Mouse (Mus musculus) myocyte (in vitro differentiated cells): ENCODE measurements around the gene Rab11a.
"Not testable (repeated sequence)": the region's sequence is repeated elsewhere in the genome, so short reads cannot be mapped to it uniquely, and the experiment has no call there.

ENCODE experiments used
- CEBPB ChIP-seq: IDR thresholded peaks from 2 replicates; pipeline ENCODE4 v1.6.1; 2011; ENCODE audit warnings: mild to moderate bottlenecking, moderate library complexity; ENCODE audit not compliant: poor library complexity, insufficient read depth, severe bottlenecking
- E2F4 ChIP-seq: IDR thresholded peaks from one replicate; pipeline ENCODE4 v1.6.1; 2011; ENCODE audit warnings: mild to moderate bottlenecking, control low read depth, moderate library complexity; ENCODE audit not compliant: insufficient read depth
- MAX ChIP-seq: IDR thresholded peaks from one replicate; pipeline ENCODE4 v1.6.1; 2011; ENCODE audit warnings: low read depth, mild to moderate bottlenecking, control low read depth
- MYOD1 ChIP-seq, 3 experiments: IDR thresholded peaks; one replicate each; pipeline ENCODE4 v1.6.1; 2011; ENCODE audit warnings: control low read depth in 2 of 3, low read depth in 2 of 3, mild to moderate bottlenecking in 2 of 3, moderate library complexity in 1 of 3; ENCODE audit not compliant: insufficient read length in 2 of 3, control insufficient read depth in 1 of 3
- MYOG ChIP-seq, 3 experiments: IDR thresholded peaks; one replicate each; pipeline ENCODE4 v1.6.1; 2011; ENCODE audit warnings: control low read depth in 2 of 3, low read depth in 2 of 3, mild to moderate bottlenecking in 2 of 3; ENCODE audit not compliant: insufficient read length in 2 of 3, control insufficient read depth in 1 of 3, insufficient read depth in 1 of 3
- POLR2A ChIP-seq: IDR thresholded peaks from one replicate; pipeline ENCODE4 v1.6.1; 2011; ENCODE audit warnings: low read depth, mild to moderate bottlenecking, control low read depth, moderate library complexity; ENCODE audit not compliant: insufficient read length
- POLR2AphosphoS2 ChIP-seq: IDR thresholded peaks from one replicate; pipeline ENCODE4 v1.6.1; 2011; ENCODE audit warnings: low read depth, control low read depth; ENCODE audit not compliant: insufficient read length
- REST ChIP-seq: IDR thresholded peaks from one replicate; pipeline ENCODE4 v1.6.1; 2011; ENCODE audit warnings: mild to moderate bottlenecking, control low read depth, moderate library complexity; ENCODE audit not compliant: insufficient read depth, insufficient read length
- TCF12 ChIP-seq: IDR thresholded peaks from one replicate; pipeline ENCODE4 v1.6.1; 2011; ENCODE audit warnings: mild to moderate bottlenecking, control low read depth; ENCODE audit not compliant: poor library complexity, insufficient read depth, severe bottlenecking
- TCF3 ChIP-seq: IDR thresholded peaks from one replicate; pipeline ENCODE4 v1.6.1; 2011; ENCODE audit warnings: low read depth, control low read depth; ENCODE audit not compliant: insufficient read length
- USF1 ChIP-seq: IDR thresholded peaks from one replicate; pipeline ENCODE4 v1.6.1; 2011; ENCODE audit warnings: low read depth, mild to moderate bottlenecking, control low read depth, moderate library complexity

DNA sequence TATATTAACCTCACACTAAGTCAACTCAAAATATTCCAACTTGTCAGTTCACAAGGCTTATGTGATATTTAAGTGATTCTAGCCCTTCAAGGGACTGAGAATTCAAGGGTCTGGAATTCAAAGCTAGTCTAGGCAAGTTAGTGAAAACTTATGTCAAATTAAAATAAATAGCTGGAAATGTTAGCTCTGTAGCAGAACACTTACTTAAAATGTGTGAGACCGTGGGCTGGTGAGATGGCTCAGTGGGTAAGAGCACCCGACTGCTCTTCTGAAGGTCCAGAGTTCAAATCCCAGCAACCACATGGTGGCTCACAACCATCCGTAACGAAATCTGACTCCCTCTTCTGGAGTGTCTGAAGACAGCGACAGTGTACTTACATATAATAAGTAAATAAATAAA is 27.3 kb downstream of the Rab11a start:
- not testable (repeated sequence) for TF ChIP-seq USF1; POLR2A; TCF3; REST; TCF12; E2F4; MAX; POLR2AphosphoS2; CEBPB; MYOG (IDR thresholded peaks at IDR 0.05; ENCODE audit: control insufficient read depth in 1 of 3, insufficient read depth in 1 of 3, insufficient read length in 2 of 3, low read depth in 2 of 3); MYOD1 (IDR thresholded peaks at IDR 0.05; ENCODE audit: control insufficient read depth in 1 of 3, insufficient read length in 2 of 3, low read depth in 2 of 3)
